Mouse (Mus musculus): ENCODE data around the gene Rpia.
"Not testable (repeated sequence)": the region's sequence is repeated elsewhere in the genome, so short reads cannot be mapped to it uniquely, and the experiment has no call there.

Rpia gene

DNA sequence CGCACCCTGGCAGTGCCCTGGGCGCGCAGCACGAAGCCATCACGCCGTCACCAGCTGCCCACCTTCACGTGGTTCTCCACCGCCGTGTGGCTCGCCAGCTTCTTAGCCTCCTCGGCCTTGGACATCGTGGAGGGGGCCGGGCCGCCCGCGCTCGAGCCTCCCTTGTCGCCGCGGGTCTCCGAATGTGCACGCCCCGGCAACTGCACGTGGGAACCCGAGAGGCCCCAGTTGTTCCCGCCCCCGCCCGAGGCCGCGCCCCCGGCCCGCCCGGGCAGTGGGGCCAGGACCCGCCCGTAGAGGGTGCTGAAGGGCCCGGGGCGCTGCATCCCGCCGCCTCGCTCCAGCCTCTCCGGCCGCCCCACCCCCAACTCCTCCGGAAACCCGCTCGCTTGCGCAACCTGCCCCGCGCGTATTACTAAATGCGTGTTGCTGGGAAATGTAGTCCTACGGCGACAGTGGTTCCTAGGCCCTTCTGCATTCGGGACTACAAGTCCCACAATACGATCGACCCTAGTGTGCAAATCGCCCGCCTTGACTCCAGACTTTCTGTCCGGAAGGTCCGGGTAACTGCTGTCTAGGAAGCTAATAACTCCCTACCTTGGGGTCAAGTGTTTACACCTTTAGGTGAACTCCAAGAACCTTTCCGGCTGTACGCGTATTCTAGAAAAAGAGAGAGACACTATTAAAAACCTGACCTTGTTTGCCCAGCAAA lies at the start of gene Rpia:
Gene Rpia, minus strand, starts transcription at position 409 of the 712 bp plus-strand sequence.
- DNase-seq: peak; percentile 99

DNA sequence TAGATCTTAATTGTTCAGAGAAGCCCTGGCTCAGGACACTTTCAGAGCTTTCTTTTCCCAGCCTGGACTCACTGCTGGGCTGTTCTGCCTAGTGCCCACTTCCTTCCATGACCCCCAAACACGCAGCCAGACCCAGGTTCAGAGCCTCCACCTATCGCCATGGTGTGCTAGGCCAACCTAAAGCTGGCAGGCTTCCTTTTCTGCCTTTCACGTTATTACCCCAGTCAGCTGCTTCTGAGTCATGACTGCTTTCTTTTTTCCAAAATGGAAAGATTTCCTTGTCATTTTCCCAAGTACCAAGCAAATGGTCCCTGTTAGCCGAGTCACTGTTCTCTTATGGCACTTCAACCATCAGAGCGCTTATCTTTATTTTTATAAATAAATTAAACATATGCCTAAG lies 48.2 kb upstream of the Rpia start:
- DNase-seq: no peak

GRCm38 (mm10) chr6:70838532-70838931 lies 46.5 kb upstream of the Rpia start:
- no peak for DNase-seq

DNA sequence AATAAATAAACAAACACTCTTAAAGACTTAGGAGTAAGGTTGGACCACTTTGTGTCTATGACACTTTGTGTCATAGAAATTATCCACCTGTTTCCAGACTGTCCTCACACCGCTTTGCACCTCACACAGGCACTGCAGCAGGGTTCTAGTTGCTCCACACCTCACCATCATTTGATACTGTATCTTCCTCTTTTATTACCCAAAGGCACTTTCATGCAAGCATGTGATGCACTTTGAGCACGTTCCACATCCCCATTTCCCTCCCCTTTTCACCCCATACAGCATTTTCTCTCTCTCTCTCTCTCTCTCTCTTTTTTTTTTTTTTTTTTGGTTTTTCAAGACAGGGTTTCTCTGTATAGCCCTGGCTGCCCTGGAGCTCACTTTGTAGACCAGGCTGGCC lies 45.3 kb upstream of the Rpia start:
- no peak for DNase-seq

DNA sequence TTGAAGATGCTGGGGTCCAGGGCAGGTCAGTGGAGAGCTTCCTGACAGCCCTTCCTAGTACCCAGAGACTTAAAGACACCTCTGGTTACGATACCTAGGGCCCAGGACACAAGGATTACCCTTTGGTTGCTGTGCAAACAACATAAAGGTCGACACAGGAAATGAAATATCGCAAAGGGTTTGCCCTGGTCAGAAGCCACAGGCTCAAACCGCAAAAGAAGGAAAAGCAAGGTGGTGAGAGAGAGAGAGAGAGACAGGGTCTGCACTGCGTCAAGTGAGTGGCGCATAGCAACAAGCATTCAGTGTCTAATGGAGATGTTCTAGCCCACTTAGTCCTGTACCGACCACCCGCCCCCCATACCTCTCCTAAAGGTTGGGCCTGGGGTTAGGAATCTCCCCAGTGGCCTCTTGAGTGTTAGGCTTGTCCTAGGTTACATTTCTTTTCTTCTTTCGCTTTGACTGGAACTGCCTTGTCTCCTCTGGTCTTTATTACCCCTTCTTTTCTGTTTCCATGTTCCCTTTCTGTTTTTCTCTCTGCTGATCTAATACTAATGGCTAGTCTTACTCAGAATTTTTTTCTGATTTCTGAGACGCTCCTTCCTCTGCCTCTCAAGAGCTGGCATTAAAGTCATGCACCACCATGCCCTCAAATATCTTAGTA lies 39.3 kb upstream of the Rpia start:
- DNase-seq: no peak

DNA sequence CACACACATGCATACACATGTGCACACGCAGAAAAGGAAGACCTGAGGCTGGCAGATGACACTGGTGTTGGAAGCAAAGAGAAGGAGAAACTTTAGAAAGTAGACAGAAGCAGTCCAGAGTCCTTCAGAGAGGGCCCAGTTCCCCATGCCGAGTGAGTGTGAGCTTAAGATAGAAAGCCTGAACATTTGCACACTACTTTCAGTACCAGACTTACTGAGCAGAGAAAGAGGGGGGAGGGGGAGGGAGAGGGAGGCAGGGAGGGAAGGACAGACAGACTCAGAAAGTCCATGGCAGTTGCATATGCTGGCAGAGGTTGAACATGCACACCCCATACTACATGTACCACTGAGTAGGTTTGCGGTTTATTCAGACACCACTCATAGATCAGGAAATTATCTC lies 38.5 kb upstream of the Rpia start:
- no peak for DNase-seq

GRCm38 (mm10) chr6:70829451-70829850 lies 37.4 kb upstream of the Rpia start:
- DNase-seq: no peak

DNA sequence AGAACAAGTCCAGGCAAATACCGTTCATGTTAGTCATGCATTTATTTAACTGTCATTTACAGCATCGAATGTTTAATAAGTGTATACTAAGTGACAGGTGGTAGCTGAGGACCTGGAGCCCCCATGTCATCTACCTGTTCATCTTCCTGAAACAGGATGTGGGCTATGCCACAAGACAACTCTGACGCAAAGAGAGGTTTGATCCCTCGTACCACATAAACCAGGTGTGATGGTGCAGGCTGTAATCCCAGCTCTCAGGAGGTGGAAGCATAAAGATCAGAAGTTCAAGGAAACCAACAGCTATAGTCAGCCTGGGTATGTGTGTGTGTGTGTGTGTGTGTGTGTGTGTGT lies 32.9 kb upstream of the Rpia start:
- DNase-seq: no peak

DNA sequence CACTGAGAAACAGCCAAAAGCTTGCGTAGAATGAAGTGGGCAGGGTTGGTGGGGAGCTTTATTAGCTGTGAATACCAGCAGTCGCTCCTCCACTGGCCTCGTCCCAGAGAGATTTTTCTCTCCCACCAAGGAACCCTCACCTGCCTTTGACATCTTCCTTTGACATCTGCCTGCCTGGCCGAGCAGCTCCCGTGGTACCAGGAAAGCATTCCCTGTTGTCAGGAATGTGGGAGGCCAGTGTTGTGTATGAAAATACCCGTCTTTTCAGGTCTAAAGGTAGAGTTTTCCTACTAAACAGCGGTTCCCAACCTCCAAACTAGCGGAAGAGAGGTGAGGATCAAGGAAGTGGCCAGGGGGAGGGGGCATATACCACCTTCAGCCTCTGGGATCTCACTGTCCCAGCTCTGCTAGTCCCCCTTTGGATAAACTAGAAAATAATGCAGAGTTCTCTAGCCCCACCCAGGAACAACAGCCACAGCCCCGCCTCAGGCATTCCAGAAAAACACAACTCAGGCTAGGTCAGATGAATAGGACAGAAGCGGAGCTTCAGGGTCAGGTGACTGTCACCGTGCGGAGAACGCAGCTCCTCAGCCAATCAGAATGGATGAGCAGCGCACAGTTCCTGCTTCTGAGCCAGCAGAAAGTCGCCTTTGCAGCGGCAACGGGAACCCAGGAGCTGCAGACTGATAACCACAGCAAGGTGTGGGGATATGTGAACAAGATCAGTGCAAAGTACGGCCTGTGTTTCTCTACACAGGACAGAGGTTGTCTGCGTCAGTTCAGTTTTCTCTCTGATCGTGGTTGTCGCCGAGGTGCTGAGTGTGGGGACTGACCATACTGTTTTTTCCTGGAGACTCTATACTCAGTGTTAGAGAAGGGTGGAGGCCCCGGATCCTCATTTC lies 32.3 kb upstream of the Rpia start:
- peak; percentile 86 for DNase-seq

DNA sequence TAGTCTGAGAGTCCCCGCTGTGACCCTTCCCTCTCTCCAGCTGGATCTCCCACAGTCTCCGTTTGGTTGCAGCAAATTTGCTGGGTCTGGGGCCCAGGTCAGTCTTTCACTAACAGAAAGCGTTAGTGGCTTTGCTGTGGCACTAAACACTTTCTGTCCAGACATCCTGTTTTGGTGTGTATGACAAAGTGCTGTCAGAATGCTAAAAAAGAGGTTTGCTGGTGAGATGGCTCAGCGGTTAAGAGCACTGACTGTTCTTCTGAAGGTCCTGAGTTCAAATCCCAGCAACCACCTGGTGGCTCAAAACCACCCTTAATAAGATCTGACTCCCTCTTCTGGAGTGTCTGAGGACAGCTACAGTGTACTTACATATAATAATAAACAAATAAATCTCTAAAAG lies 31.2 kb upstream of the Rpia start:
- DNase-seq: not testable (repeated sequence)

DNA sequence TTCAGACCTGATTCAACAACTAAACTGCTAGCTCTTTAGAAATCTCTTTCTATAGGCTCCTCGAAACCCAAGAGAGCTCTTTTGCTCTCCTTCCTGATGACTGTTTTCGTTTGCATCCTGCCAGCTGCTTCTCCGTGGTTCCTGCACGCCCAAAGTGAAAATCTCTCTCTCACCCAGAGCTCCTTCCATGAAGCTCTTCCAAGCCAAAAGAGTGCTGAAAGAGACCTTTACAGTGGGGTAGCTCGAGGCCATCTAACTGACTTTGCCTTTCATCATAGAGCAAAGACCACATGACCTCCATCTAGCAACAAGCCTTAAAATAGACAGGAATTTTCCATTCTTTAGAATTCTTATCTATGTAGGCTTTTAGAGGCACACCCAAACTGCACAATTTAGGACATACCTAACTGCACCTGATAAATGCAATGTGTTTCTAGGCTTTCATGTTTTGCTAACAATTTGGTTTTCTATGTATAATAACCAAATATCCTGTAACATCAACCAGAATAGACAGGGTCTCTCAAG lies 30.4 kb upstream of the Rpia start:
- DNase-seq: no peak

- DNase-seq: no peak
These were observed 29.5 kb upstream of the Rpia start for GRCm38 (mm10) chr6:70821566-70821965.

GRCm38 (mm10) chr6:70815471-70815870 lies 23.4 kb upstream of the Rpia start:
- no peak for DNase-seq

GRCm38 (mm10) chr6:70814629-70814950 lies 22.6 kb upstream of the Rpia start:
- DNase-seq: peak; percentile 65

DNA sequence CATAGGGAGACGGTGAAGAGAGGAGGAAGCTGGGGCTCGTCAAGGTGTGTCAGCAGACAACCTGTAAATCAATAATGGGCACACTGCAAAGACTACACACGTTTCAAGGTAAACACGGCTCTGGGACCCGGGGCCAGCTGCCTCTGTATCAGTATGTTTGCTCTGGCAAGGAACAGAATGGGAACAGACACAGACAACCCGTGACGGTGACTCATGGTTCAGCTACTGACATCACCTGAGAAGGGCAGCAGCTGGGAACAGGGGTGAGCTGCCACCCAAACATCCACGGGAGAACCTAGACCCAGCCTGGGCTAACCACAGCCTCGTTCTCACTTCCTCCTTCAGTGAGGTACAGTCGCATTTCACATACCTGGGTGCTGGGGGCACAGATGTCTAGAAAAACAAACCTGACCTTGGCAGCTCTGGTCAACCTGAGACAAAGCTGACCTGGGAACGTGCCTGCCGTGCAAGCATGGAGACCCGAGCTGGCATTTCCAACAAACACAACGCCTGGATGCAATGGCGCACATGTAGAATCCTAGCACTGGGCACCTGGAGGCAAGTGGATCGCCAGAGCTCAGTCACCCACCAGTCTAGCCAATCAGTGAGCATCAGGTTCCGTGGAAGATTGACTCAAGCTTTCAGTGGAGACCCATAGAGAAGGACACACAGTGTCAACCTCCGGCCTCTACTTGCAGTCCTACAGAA lies 22.0 kb upstream of the Rpia start:
- DNase-seq: peak; percentile 73

DNA sequence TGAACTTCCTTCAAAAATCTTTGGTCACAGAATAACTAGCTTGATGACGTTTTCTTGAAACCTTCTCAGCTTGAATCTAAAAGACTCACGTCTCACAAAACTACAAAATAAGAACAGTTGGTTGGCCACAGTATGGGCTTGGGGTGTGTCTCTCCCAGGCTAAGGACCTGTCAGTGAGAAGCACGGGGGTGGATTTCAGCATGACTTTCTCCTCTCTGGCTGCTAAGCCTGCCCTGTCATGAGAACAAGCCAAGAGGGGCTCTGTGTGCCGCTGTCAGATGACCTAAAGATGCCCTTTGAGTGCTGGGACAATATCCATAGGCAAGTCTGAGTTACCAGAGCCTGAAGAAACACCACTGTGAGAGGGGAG lies 20.5 kb upstream of the Rpia start:
- peak; percentile 87 for DNase-seq

DNA sequence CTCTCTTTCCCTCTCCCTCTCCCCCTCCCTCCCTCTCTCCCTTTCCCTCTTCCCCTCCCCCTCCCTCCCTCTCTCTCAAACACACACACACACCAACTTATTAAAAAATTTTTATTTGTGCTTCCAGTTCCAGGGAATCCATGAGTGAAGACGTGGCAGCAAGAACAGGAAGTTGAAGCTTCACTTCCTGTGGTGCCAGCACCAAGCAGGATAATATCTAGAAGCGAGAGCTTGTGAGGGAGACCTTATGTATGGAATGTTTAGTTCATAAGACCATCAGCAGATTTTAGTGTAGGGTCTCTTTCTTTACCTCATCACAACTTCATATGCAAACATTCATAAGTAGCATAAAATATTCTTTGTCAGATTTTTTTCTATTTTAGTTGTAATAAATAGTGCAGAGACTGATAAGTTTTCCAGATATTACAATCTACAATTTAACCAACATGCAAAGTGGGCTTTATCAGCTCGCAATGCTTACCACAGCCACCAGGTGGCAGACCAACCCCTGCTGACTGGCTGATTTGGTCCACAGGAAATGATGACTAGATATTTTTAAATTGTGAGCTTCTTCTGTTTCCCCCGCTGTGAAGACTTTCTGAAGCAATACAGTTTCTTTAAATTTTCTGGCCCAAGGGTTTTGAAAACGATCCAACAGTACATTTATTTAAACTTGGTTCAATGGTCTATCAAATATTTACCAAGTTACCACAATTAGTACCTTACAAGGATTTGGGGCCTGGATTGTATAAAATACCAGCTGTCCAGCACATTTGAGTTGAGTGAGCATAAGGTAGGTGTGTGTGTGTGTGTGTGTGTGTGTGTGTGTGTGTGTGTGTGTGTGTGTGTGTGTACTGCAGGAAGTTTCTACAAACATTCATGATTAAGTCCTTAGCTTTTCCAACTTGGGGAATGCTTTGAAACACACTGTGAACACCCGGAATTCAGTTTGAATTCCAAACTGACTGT lies 19.8 kb upstream of the Rpia start:
- peak; percentile 81 for DNase-seq

DNA sequence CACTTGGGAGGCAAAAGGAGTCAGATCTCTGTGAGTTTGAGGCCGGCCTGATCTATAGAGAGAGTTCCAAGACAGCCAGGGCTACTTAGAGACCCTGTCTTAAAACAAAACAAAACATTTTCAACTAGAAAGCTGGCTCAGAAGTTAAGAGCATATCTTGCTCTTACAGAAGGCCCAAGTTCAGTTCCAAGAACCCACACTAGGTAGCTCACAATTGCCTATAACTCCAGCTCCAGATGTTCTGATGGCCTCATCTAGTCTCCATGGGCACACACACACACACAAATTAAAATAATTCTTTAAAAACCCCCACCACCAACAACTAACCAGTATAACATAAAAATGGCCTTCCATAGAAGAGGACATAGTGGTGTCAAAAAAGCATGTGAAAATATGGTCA lies 18.5 kb upstream of the Rpia start:
- DNase-seq: no peak

- DNase-seq: no peak
These were observed 14.5 kb upstream of the Rpia start for GRCm38 (mm10) chr6:70806514-70806912.

DNA sequence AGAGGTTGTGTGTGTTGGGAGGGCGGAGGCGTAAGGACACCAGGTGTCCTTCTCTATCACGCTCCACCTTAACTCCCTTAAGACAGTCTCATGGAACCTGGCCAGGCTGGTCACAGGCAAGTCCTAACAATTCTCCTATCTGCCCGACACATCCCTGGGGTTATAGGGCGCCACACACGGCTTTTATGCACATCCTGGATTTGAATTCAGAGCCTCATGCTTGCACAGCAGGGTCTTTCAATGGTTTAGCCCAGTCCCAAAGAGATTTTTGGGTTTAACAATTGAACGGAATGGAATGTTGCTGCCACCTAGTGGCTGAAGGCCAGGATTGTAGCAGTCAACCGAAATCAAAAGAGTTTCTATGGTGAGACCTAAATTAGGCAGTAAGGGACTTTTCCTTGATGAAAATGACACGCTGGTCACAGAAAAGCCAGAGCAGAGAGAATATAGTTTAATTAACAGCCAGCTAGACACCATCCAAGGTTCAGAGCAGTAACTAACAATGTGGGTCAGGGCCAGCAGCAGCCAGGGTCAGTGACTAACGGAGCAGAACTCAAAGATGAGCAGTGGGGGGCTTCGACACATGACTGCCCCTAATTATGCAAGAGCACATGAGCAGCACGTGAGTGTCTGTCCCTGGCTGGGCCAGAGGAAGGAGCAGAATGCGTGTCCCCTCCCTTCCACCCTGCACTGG lies 13.9 kb upstream of the Rpia start:
- DNase-seq: peak; percentile 79

- peak; percentile 56 for DNase-seq
These were observed 13.2 kb upstream of the Rpia start for GRCm38 (mm10) chr6:70805267-70805666.

Measured in kidney, adult 11 months (tissue).